Comparison of ENCODE assay signal across 12 mouse cellular contexts in genomic region chr6:6183601-6184000, GRCm38 (mm10). TPM values are rescaled to one million over a fixed set of nuclear protein-coding genes. Genes with fewer than 3 reads are reported as not detected.
DNase-seq lines count a peak whose midpoint lies in the region; ATAC-seq and TF ChIP-seq lines count a peak whose summit lies in the region.
"Had no signal": no experiment of that assay in that cellular context is flagged by ENCODE, and none has a peak within 500 bp of the region (broad histone marks: within the 10 kb centered on the region; RNA-seq: fewer than 3 reads in every experiment).

No protein-coding gene starts in this region.

- no peaks in the 10 kb centered on the region for H3K9me3 ChIP-seq in liver, postnatal 0 days (ENCODE audit: low read length)
- H3K9me3 ChIP-seq in liver, embryonic 11.5 days (ENCODE audit: control insufficient read depth, low read length) = no peaks in the 10 kb centered on the region
- H3K9me3 ChIP-seq: embryonic facial prominence, embryonic 15.5 days had no signal

- TF ChIP-seq EP300 in liver, postnatal 0 days (IDR thresholded peaks at IDR 0.05; ENCODE audit: low read depth) = no peak

- no peak overlapping the region; the same call in 1 of the 2 replicates for H3K4me2 ChIP-seq in liver, postnatal 0 days (ENCODE audit: low read depth, low read length)
- no peak overlapping the region for H3K4me2 ChIP-seq in liver, embryonic 11.5 days
- H3K4me2 ChIP-seq: embryonic facial prominence, embryonic 15.5 days had no signal

- peaks cover 3% of the 10 kb centered on the region; the same call in 1 of the 2 replicates for H3K4me1 ChIP-seq in liver, postnatal 0 days (ENCODE audit: insufficient read depth)
- H3K4me1 ChIP-seq in liver, embryonic 11.5 days (replicated peaks; ENCODE audit: control insufficient read depth, insufficient read depth, low read length) = no peaks in the 10 kb centered on the region; the same call in 1 of the 2 replicates
- H3K4me1 ChIP-seq: embryonic facial prominence, embryonic 15.5 days had no signal

- ATAC-seq in liver, postnatal 0 days = no peak
- no peak for ATAC-seq in liver, embryonic 11.5 days (replicated peaks; ENCODE audit: low FRiP score)
- ATAC-seq: activated CD4-positive, CD25-positive, alpha-beta regulatory T cell, adult 4 months had no signal

- H3K9ac ChIP-seq in liver, postnatal 0 days (replicated peaks) = no peak overlapping the region
- H3K9ac ChIP-seq in liver, embryonic 11.5 days (ENCODE audit: low read depth, low read length) = no peak overlapping the region
- H3K9ac ChIP-seq: embryonic facial prominence, embryonic 15.5 days had no signal

- no peaks in the 10 kb centered on the region for H3K27me3 ChIP-seq in liver, postnatal 0 days (ENCODE audit: insufficient read depth, low read length)
- no peaks in the 10 kb centered on the region for H3K27me3 ChIP-seq in liver, embryonic 11.5 days (replicated peaks; ENCODE audit: control insufficient read depth, insufficient read depth, low read length)
- H3K27me3 ChIP-seq: CH12.LX; embryonic facial prominence, embryonic 15.5 days had no signal

- no peak for DNase-seq in liver, postnatal 0 days
- DNase-seq in liver, embryonic 11.5 days (ENCODE audit: low spot score) = no peak
- DNase-seq in ZHBTc4 (ENCODE audit: low read depth, low spot score) = peak; percentile 46
- DNase-seq in heart, adult 9 months (ENCODE audit: low spot score in 2 of 2) = peak; percentile 44 to 68
- peak; percentile 34 for DNase-seq in kidney, postnatal 14 days
- no peak for DNase-seq in embryo, embryonic 9.5 days (ENCODE audit: extremely low spot score)
- no peak for DNase-seq in cerebellum, adult 9-10 months
- DNase-seq: cerebellum, adult 2 months; right cerebral cortex, postnatal 14 days had no signal

- TF ChIP-seq CTCF in liver, postnatal 0 days (IDR thresholded peaks at IDR 0.05; ENCODE audit: low read depth) = no peak

- peak overlapping the region; percentile 59 for H3K27ac ChIP-seq in liver, postnatal 0 days (ENCODE audit: low read depth)
- no peak overlapping the region for H3K27ac ChIP-seq in liver, embryonic 11.5 days (ENCODE audit: low read depth, low read length)
- H3K27ac ChIP-seq: embryonic facial prominence, embryonic 15.5 days had no signal

- WGBS in liver, postnatal 0 days (ENCODE audit: insufficient replicate concordance) = 53% methylated on average over 8 of the region's 8 CpGs
- 44% methylated on average over 8 of the region's 8 CpGs for WGBS in liver, embryonic 11.5 days

- peaks cover 6% of the 10 kb centered on the region; the same call in 1 of the 2 replicates for H3K36me3 ChIP-seq in liver, postnatal 0 days (replicated peaks; ENCODE audit: insufficient read depth, low read length)
- H3K36me3 ChIP-seq in liver, embryonic 11.5 days (ENCODE audit: control insufficient read depth, insufficient read depth, low read length) = peaks cover 2% of the 10 kb centered on the region; the same call in 1 of the 2 replicates
- H3K36me3 ChIP-seq: embryonic facial prominence, embryonic 15.5 days had no signal

- no peak overlapping the region for H3K4me3 ChIP-seq in liver, postnatal 0 days (ENCODE audit: low read depth, low read length)
- H3K4me3 ChIP-seq in liver, embryonic 11.5 days (ENCODE audit: low read depth, low read length) = no peak overlapping the region
- H3K4me3 ChIP-seq: embryonic facial prominence, embryonic 15.5 days had no signal

RNA-seq across cellular contexts. Expression of gene Slc25a13, which starts 33.4 kb away (rescaled TPM):
- polyA plus RNA-seq in liver, postnatal 0 days (2015; fragmentation: Nextera tagmentation; extraction: Ambion mirVana) = 160 and 167 TPM in 2 replicates
- 55.4 and 61.3 TPM in 2 replicates for polyA plus RNA-seq in liver, embryonic 11.5 days (2014; fragmentation: Nextera tagmentation; extraction: Ambion mirVana)

Comparison
In these comparisons a context has a peak if more than half of its experiments do, and no peak if none do; other contexts are left out.
1. DNase-seq: peak in ZHBTc4 (single experiment), heart, adult 9 months (2 of 2) and kidney, postnatal 14 days (single experiment); none in liver, postnatal 0 days (single experiment), liver, embryonic 11.5 days (single experiment), embryo, embryonic 9.5 days (single experiment) and cerebellum, adult 9-10 months (single experiment).